Mouse (Mus musculus): Measurements from ENCODE around the gene Fam151a. TPM values are rescaled to one million over a fixed set of nuclear protein-coding genes. Genes with fewer than 3 reads are reported as not detected.
A peak's percentile ranks its signal among the peaks of the same experiment; 100 is the strongest.
"Not testable (repeated sequence)": the region's sequence is repeated elsewhere in the genome, so short reads cannot be mapped to it uniquely, and the experiment has no call there.

Fam151a gene
- polyA plus RNA-seq, 1 experiment from 2014 or later: not detected

- peak; percentile 84 for DNase-seq (ENCODE audit: low spot score)
- 3% methylated on average over 7 of the region's 7 CpGs for WGBS
- Histone ChIP-seq H3K4me3 (ENCODE audit: low read depth, low read length) (no peak overlapping the region), H3K4me2 (ENCODE audit: low read length) (peak overlapping the region; percentile 29), H3K27ac (ENCODE audit: low read depth, low read length) (no peak overlapping the region), H3K9ac (ENCODE audit: low read length) (no peak overlapping the region), H3K36me3 (ENCODE audit: control insufficient read depth, insufficient read depth, low read length) (no peaks in the 10 kb centered on the region), H3K9me3 (replicated peaks; ENCODE audit: control insufficient read depth, low read length) (no peaks in the 10 kb centered on the region), H3K27me3 (replicated peaks; ENCODE audit: control insufficient read depth, insufficient read depth, low read length) (no peaks in the 10 kb centered on the region), H3K4me1 (ENCODE audit: control insufficient read depth, insufficient read depth, low read length) (no peaks in the 10 kb centered on the region)
- ATAC-seq: peak; percentile 90
These were observed 16.0 kb downstream of the Fam151a start for GRCm38 (mm10) chr4:106749699-106750098.

- Histone ChIP-seq H3K27ac (ENCODE audit: low read depth, low read length) (no peak overlapping the region), H3K36me3 (ENCODE audit: control insufficient read depth, insufficient read depth, low read length) (no peaks in the 10 kb centered on the region), H3K9me3 (replicated peaks; ENCODE audit: control insufficient read depth, low read length) (no peaks in the 10 kb centered on the region), H3K4me1 (ENCODE audit: control insufficient read depth, insufficient read depth, low read length) (no peaks in the 10 kb centered on the region), H3K9ac (ENCODE audit: low read length) (no peak overlapping the region), H3K4me3 (ENCODE audit: low read depth, low read length) (no peak overlapping the region), H3K4me2 (ENCODE audit: low read length) (no peak overlapping the region), H3K27me3 (replicated peaks; ENCODE audit: control insufficient read depth, insufficient read depth, low read length) (no peaks in the 10 kb centered on the region)
- ATAC-seq: no peak
- 94% methylated on average over 6 of the region's 6 CpGs for whole genome bisulfite sequencing
- no peak for DNase-seq (ENCODE audit: low spot score)
These were observed 18.0 kb downstream of the Fam151a start for GRCm38 (mm10) chr4:106751726-106752125.

- no peak overlapping the region for H3K9ac ChIP-seq (ENCODE audit: low read length)
- H3K9me3 ChIP-seq (replicated peaks; ENCODE audit: control insufficient read depth, low read length): no peaks in the 10 kb centered on the region
- WGBS: 78% methylated on average over 7 of the region's 7 CpGs
- no peaks in the 10 kb centered on the region for H3K4me1 ChIP-seq (ENCODE audit: control insufficient read depth, insufficient read depth, low read length)
- H3K4me2 ChIP-seq (ENCODE audit: low read length): no peak overlapping the region
- no peak for ATAC-seq
- H3K4me3 ChIP-seq (ENCODE audit: low read depth, low read length): no peak overlapping the region
- no peak for DNase-seq (ENCODE audit: low spot score)
- no peaks in the 10 kb centered on the region for H3K27me3 ChIP-seq (replicated peaks; ENCODE audit: control insufficient read depth, insufficient read depth, low read length)
- H3K27ac ChIP-seq (ENCODE audit: low read depth, low read length): no peak overlapping the region
- H3K36me3 ChIP-seq (ENCODE audit: control insufficient read depth, insufficient read depth, low read length): no peaks in the 10 kb centered on the region
These were observed 30.5 kb downstream of the Fam151a start for GRCm38 (mm10) chr4:106764166-106764565.

GRCm38 (mm10) chr4:106769306-106769705 lies 35.6 kb downstream of the Fam151a start:
- Histone ChIP-seq H3K27ac (ENCODE audit: low read depth, low read length) (no peak overlapping the region), H3K9me3 (replicated peaks; ENCODE audit: control insufficient read depth, low read length) (no peaks in the 10 kb centered on the region), H3K4me3 (ENCODE audit: low read depth, low read length) (no peak overlapping the region), H3K4me2 (ENCODE audit: low read length) (no peak overlapping the region), H3K27me3 (replicated peaks; ENCODE audit: control insufficient read depth, insufficient read depth, low read length) (no peaks in the 10 kb centered on the region), H3K36me3 (ENCODE audit: control insufficient read depth, insufficient read depth, low read length) (no peaks in the 10 kb centered on the region), H3K4me1 (ENCODE audit: control insufficient read depth, insufficient read depth, low read length) (no peaks in the 10 kb centered on the region), H3K9ac (ENCODE audit: low read length) (no peak overlapping the region)
- 83% methylated on average over 2 of the region's 2 CpGs for WGBS
- no peak for ATAC-seq
- no peak for DNase-seq (ENCODE audit: low spot score)

DNA sequence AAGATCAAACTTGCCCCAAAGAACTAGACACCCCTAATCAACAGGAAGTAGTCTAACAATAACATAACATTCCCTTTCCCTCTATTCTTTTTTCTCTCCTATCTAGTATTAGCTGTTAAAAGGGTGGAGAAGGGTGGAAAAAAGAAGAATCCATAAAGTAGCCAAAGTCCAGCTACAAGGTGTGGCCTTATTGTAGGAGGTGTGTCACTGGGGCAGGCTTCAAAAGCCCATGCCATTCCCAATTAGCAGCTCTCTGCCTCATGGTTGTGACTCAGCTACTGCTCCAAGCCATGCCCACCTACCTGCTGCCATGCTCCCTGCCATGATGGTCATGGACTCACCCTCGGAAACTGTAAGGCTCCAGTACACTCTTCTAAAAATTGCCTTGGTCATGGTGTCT lies 38.9 kb downstream of the Fam151a start:
- H3K27me3 ChIP-seq (replicated peaks; ENCODE audit: control insufficient read depth, insufficient read depth, low read length): no peaks in the 10 kb centered on the region
- no peaks in the 10 kb centered on the region for H3K36me3 ChIP-seq (ENCODE audit: control insufficient read depth, insufficient read depth, low read length)
- no peak overlapping the region for H3K4me2 ChIP-seq (ENCODE audit: low read length)
- ATAC-seq (no peak), DNase-seq (ENCODE audit: low spot score) (no peak)
- no peak overlapping the region for H3K27ac ChIP-seq (ENCODE audit: low read depth, low read length)
- WGBS: 100% methylated on average over 1 of the region's 1 CpGs
- peaks cover 8% of the 10 kb centered on the region for H3K4me1 ChIP-seq (ENCODE audit: control insufficient read depth, insufficient read depth, low read length)
- no peak overlapping the region for H3K9ac ChIP-seq (ENCODE audit: low read length)
- H3K4me3 ChIP-seq (ENCODE audit: low read depth, low read length): no peak overlapping the region
- H3K9me3 ChIP-seq (replicated peaks; ENCODE audit: control insufficient read depth, low read length): no peaks in the 10 kb centered on the region

DNA sequence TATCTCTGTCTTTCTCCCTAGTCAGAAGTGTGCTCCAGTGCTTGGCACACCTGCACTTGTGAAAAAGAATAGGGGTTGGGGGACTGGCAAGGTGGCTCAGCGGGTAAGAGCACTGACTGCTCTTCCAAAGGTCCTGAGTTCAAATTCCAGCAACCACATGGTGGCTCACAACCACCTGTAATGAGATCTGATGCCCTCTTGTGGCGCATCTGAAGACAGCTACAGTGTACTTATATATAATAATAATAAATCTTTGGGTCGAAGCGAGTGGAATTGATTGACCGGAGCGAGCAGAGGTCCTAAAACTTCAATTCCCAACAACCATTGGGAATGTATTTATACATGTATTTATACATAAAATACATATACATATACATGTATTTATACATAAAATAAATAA lies 42.1 kb downstream of the Fam151a start:
- not testable (repeated sequence) for H3K27me3 ChIP-seq (replicated peaks; ENCODE audit: control insufficient read depth, insufficient read depth, low read length); ATAC-seq; DNase-seq (ENCODE audit: low spot score); H3K9me3 ChIP-seq (replicated peaks; ENCODE audit: control insufficient read depth, low read length); H3K27ac ChIP-seq (ENCODE audit: low read depth, low read length); H3K36me3 ChIP-seq (ENCODE audit: control insufficient read depth, insufficient read depth, low read length); H3K4me2 ChIP-seq (ENCODE audit: low read length); H3K4me3 ChIP-seq (ENCODE audit: low read depth, low read length); H3K9ac ChIP-seq (ENCODE audit: low read length)
- WGBS: 91% methylated on average over 6 of the region's 6 CpGs
- H3K4me1 ChIP-seq (ENCODE audit: control insufficient read depth, insufficient read depth, low read length): peaks cover 22% of the 10 kb centered on the region

DNA sequence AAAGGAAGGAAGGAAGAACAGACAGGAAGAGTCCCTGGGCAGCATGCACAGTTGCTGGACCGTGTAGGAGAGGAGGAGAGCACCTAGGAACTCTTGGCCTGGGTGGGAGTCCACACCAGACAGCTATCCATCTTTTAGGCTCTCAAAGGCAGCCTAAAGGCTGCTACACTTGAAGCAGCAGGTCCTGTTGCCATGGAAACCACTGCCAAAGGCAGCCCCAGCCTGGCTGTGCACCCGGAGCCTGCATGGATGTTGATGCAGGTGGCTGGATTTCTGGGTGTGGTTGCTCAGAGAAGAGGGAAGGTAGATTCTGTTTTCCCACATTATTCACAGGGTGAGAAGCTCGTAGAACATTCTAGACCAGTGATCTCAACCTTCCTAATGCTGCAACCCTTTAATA lies 43.3 kb downstream of the Fam151a start:
- Histone ChIP-seq H3K4me1 (ENCODE audit: control insufficient read depth, insufficient read depth, low read length) (peaks cover 22% of the 10 kb centered on the region), H3K4me3 (ENCODE audit: low read depth, low read length) (no peak overlapping the region), H3K36me3 (ENCODE audit: control insufficient read depth, insufficient read depth, low read length) (no peaks in the 10 kb centered on the region), H3K4me2 (ENCODE audit: low read length) (no peak overlapping the region), H3K27me3 (replicated peaks; ENCODE audit: control insufficient read depth, insufficient read depth, low read length) (no peaks in the 10 kb centered on the region), H3K27ac (ENCODE audit: low read depth, low read length) (no peak overlapping the region), H3K9me3 (replicated peaks; ENCODE audit: control insufficient read depth, low read length) (no peaks in the 10 kb centered on the region), H3K9ac (ENCODE audit: low read length) (no peak overlapping the region)
- DNase-seq (ENCODE audit: low spot score) (peak; percentile 95), ATAC-seq (peak; percentile 54)
- WGBS: 28% methylated on average over 3 of the region's 3 CpGs

DNA sequence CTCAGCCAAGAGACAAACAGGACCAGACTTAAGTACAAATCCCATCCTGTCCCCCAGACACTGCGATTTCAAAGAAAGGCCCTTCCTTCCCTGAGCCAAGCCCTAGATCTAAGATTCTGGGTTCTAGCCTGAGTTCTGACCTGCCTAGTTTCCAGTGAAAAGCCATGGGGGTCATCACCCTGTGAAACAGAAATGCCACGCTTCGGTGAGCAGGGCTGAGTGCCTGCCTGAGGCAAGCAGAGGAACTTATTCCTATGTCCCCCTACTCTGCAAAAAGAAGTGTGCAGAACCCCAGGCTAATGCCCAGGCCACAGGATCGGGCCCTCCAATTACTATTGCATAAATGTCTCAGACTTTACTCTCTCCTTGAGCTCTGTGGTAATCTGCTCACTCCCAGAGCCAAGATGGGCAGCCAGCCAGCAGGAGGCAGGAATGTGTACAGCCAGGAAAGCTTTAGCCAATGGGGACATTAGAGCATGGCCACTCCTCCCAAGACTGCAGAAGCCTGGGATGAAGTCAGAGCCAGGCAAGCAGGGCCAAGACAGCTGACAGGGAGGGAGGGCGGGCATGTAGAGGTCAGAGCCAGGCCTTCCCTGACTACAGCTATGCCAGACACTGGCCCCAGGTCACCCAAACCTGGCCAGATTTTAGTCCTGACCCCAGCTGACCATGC lies 44.6 kb downstream of the Fam151a start:
- Histone ChIP-seq H3K4me2 (ENCODE audit: low read length) (no peak overlapping the region), H3K9me3 (replicated peaks; ENCODE audit: control insufficient read depth, low read length) (no peaks in the 10 kb centered on the region), H3K36me3 (ENCODE audit: control insufficient read depth, insufficient read depth, low read length) (no peaks in the 10 kb centered on the region), H3K4me1 (ENCODE audit: control insufficient read depth, insufficient read depth, low read length) (peaks cover 22% of the 10 kb centered on the region), H3K9ac (ENCODE audit: low read length) (no peak overlapping the region; the same call in 1 of the 2 replicates), H3K27ac (ENCODE audit: low read depth, low read length) (peak overlapping the region; percentile 56), H3K4me3 (ENCODE audit: low read depth, low read length) (no peak overlapping the region), H3K27me3 (replicated peaks; ENCODE audit: control insufficient read depth, insufficient read depth, low read length) (no peaks in the 10 kb centered on the region)
- peak; percentile 86 for ATAC-seq
- DNase-seq (ENCODE audit: low spot score): peak; percentile 95
- WGBS: 28% methylated on average over 5 of the region's 5 CpGs

- 2% methylated on average over 3 of the region's 3 CpGs for WGBS
These were observed 46.4 kb downstream of the Fam151a start for GRCm38 (mm10) chr4:106780045-106780444.

More at GRCm38 (mm10) chr4:106780045-106780444, 46.4 kb downstream of the Fam151a start:
- no peak overlapping the region for H3K4me2 ChIP-seq (ENCODE audit: low read length)
- H3K9ac ChIP-seq (ENCODE audit: low read length): no peak overlapping the region
- H3K27ac ChIP-seq (ENCODE audit: low read depth, low read length): no peak overlapping the region
- no peak overlapping the region for H3K4me3 ChIP-seq (ENCODE audit: low read depth, low read length)
- no peaks in the 10 kb centered on the region for H3K36me3 ChIP-seq (ENCODE audit: control insufficient read depth, insufficient read depth, low read length)
- DNase-seq (ENCODE audit: low spot score) (peak; percentile 83), ATAC-seq (peak; percentile 81)
- H3K4me1 ChIP-seq (ENCODE audit: control insufficient read depth, insufficient read depth, low read length): peaks cover 24% of the 10 kb centered on the region
- H3K27me3 ChIP-seq (replicated peaks; ENCODE audit: control insufficient read depth, insufficient read depth, low read length): no peaks in the 10 kb centered on the region
- H3K9me3 ChIP-seq (replicated peaks; ENCODE audit: control insufficient read depth, low read length): no peaks in the 10 kb centered on the region
